Mouse (Mus musculus): ENCODE results near the gene Zfp654. TPM values are rescaled to one million over a fixed set of nuclear protein-coding genes. Genes with fewer than 3 reads are reported as not detected.

Zfp654 gene
- polyA plus RNA-seq, 1 experiment, result 2.0 TPM

DNA sequence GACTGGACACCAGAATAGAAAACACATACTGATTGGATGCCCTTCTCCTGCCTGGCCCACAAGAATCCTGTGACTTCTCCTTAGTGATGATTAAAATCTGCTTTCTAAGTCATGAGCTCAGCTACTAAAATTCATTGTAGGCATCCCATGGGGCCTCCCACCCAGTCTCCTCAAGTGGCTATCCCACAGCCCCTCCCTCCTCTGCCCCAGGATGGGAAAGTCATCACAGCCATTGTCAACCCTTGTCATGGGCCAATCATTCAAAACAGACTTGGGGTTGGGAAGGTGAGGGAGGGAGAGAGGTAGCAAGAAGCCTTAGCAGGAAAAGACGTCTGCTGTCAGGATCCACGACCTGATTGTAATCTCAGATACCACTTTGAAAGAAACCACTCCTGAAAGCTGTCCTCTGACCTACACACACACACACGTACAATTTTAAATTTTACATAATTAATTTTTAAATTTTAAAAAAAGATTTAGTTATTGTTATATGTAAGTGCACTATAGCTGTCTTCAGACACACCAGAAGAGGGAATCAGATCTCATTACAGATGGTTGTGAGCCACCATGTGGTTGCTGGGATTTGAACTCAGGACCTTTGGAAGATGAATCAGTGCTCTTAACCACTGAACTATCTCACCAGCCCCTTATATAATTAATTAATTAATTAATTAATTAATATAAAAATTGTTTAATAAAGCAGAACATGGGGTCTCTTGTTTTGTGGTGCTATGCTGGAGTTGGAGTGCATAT is 97.3 kb downstream of the Zfp654 start:
- WGBS, result 34% methylated on average over 3 of the region's 3 CpGs
- H3K4me1 ChIP-seq (replicated peaks; ENCODE audit: control insufficient read depth, insufficient read depth, low read length), result peaks cover 14% of the 10 kb centered on the region
- no peaks in the 10 kb centered on the region for H3K27me3 ChIP-seq (ENCODE audit: control insufficient read depth, insufficient read depth, low read length)
- no peak overlapping the region for H3K27ac ChIP-seq (ENCODE audit: control insufficient read depth, insufficient read depth, low read length)
- H3K36me3 ChIP-seq (ENCODE audit: control insufficient read depth, insufficient read depth, low read length), result no peaks in the 10 kb centered on the region
- no peak overlapping the region for H3K4me3 ChIP-seq (ENCODE audit: control insufficient read depth, insufficient read depth, low read length)
- TF ChIP-seq CTCF (IDR thresholded peaks at IDR 0.05; ENCODE audit: borderline replicate concordance, control insufficient read depth, extremely low read depth, insufficient read depth, low read length, poor library complexity), result no peak
- no peak for TF ChIP-seq POLR2A (IDR thresholded peaks at IDR 0.05; ENCODE audit: control insufficient read depth, extremely low read depth, insufficient read depth, low read length, poor library complexity)
- no peak for DNase-seq

DNA sequence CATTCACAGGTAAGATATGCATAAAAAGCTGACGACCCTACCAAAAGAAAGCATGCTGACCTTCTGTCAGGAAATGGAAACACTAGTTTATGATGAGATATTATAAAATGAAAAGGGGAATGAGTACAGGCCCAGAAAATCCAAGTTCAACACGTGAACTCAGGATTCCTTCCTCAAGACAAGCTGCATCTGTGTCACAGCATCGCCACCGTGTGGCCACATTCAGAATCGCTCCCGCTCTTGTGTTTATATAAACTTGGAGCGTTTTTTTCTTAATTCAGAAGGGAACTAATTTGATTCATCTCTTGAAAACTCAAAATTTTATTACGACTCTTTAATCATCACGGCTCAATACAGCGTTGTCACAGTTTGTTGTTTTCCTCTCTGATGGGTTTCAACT is 103.2 kb downstream of the Zfp654 start:
- Histone ChIP-seq H3K4me1 (replicated peaks; ENCODE audit: control insufficient read depth, insufficient read depth, low read length) (no peaks in the 10 kb centered on the region), H3K27me3 (ENCODE audit: control insufficient read depth, insufficient read depth, low read length) (no peaks in the 10 kb centered on the region), H3K36me3 (ENCODE audit: control insufficient read depth, insufficient read depth, low read length) (no peaks in the 10 kb centered on the region), H3K4me3 (ENCODE audit: control insufficient read depth, insufficient read depth, low read length) (no peak overlapping the region), H3K27ac (ENCODE audit: control insufficient read depth, insufficient read depth, low read length) (no peak overlapping the region)
- WGBS, result 12% methylated on average over 10 of the region's 10 CpGs
- TF ChIP-seq POLR2A (IDR thresholded peaks at IDR 0.05; ENCODE audit: control insufficient read depth, extremely low read depth, insufficient read depth, low read length, poor library complexity) (no peak), CTCF (IDR thresholded peaks at IDR 0.05; ENCODE audit: borderline replicate concordance, control insufficient read depth, extremely low read depth, insufficient read depth, low read length, poor library complexity) (no peak)
- peak; percentile 68 for DNase-seq

DNA sequence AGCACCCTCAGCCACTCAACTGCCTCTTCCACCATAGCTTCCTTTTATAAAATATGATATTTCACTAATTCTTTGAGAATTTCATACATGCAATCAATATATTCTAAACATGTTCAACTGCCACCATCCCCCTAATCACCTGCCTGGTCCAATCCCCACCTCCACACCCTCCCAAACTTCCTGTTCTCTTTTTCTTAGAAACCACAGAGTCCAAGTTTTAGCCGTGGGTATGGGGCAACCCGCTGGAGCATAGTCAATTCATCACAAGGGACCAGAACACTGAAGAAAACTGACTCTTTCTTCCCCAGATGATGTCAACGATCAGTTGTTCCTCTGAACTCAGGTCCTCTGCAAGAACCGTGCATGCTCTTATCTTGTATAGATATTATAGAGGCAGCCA is 106.4 kb downstream of the Zfp654 start:
- no peak for DNase-seq
- no peaks in the 10 kb centered on the region for H3K4me1 ChIP-seq (replicated peaks; ENCODE audit: control insufficient read depth, insufficient read depth, low read length)
- 6% methylated on average over 4 of the region's 4 CpGs for WGBS
- no peaks in the 10 kb centered on the region for H3K27me3 ChIP-seq (ENCODE audit: control insufficient read depth, insufficient read depth, low read length)
- H3K27ac ChIP-seq (ENCODE audit: control insufficient read depth, insufficient read depth, low read length), result no peak overlapping the region
- TF ChIP-seq POLR2A (IDR thresholded peaks at IDR 0.05; ENCODE audit: control insufficient read depth, extremely low read depth, insufficient read depth, low read length, poor library complexity), result no peak
- TF ChIP-seq CTCF (IDR thresholded peaks at IDR 0.05; ENCODE audit: borderline replicate concordance, control insufficient read depth, extremely low read depth, insufficient read depth, low read length, poor library complexity), result no peak
- H3K4me3 ChIP-seq (ENCODE audit: control insufficient read depth, insufficient read depth, low read length), result no peak overlapping the region
- no peaks in the 10 kb centered on the region for H3K36me3 ChIP-seq (ENCODE audit: control insufficient read depth, insufficient read depth, low read length)

DNA sequence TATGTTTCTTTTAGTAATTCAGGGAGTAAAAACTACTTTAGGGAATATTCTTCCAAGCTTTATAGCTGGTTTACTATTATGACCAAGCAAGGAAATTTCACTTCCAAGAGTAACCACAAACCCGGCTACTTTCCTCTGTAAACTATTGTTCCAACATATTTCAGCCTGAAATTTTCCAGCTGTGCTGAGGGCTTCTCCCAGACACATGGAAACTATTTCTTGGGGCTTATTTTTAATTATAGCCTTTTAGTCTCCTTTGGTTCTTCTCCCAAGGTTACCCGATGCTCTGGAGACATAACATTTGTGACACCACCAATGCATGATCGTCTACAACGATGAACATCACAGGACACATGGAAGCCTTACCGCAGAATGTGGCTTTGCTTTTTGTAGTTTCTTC is 114.2 kb downstream of the Zfp654 start:
- no peaks in the 10 kb centered on the region for H3K36me3 ChIP-seq (ENCODE audit: control insufficient read depth, insufficient read depth, low read length)
- TF ChIP-seq CTCF (IDR thresholded peaks at IDR 0.05; ENCODE audit: borderline replicate concordance, control insufficient read depth, extremely low read depth, insufficient read depth, low read length, poor library complexity) (no peak), POLR2A (IDR thresholded peaks at IDR 0.05; ENCODE audit: control insufficient read depth, extremely low read depth, insufficient read depth, low read length, poor library complexity) (no peak)
- WGBS, result 98% methylated on average over 5 of the region's 5 CpGs
- no peak overlapping the region for H3K27ac ChIP-seq (ENCODE audit: control insufficient read depth, insufficient read depth, low read length)
- no peak for DNase-seq
- no peak overlapping the region for H3K4me3 ChIP-seq (ENCODE audit: control insufficient read depth, insufficient read depth, low read length)
- H3K27me3 ChIP-seq (ENCODE audit: control insufficient read depth, insufficient read depth, low read length), result no peaks in the 10 kb centered on the region
- no peaks in the 10 kb centered on the region for H3K4me1 ChIP-seq (replicated peaks; ENCODE audit: control insufficient read depth, insufficient read depth, low read length)

Other genes starting within 250 kb of the Zfp654 start
- not detected in 2 replicates for gene Csnka2ip, start 249.2 kb downstream of the Zfp654 start, polyA plus RNA-seq (2012; rRNA removed)
- 5.5 TPM in 2 replicates for gene 4930453N24Rik, start 80.5 kb downstream of the Zfp654 start, polyA plus RNA-seq (2012; rRNA removed)
- gene Cggbp1, start 344 bp upstream of the Zfp654 start, polyA plus RNA-seq (2012; rRNA removed), result 14.9 and 16.2 TPM in 2 replicates